Mouse (Mus musculus) E14TG2a.4 (cell line): ENCODE results near the gene Rasgrf2.

Source experiments
- CTCF ChIP-seq: conservative IDR thresholded peaks from 2 replicates; pipeline ENCODE4 v1.5.1; 2014; ENCODE audit warnings: low read length
- NANOG ChIP-seq: IDR thresholded peaks from 2 replicates; pipeline ENCODE4 v1.6.1; 2014; ENCODE audit warnings: borderline replicate concordance, low read length, mixed read lengths
- POU5F1 ChIP-seq: IDR thresholded peaks from 2 replicates; pipeline ENCODE4 v1.6.1; 2014; ENCODE audit warnings: low read length, borderline replicate concordance

DNA sequence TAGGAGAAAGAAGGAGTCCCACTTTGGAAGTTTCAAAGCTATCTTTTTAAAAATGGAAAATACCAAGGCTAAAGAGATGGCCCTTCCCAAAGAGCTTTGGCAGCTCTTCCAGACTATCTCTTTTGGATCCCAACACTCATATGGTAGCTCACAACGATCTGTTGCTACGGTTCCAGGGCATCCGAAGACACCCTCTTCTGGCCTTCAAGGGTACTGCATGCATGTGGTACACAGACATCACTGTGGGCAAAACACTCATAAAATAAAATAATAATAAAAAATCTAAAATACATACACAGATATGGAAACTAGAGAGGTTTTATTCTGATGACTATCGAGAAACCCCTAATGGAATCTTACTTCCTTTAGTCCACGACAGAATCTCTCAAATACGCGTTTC lies 272.6 kb downstream of the Rasgrf2 start:
- TF ChIP-seq CTCF (peak; percentile 78), POU5F1 (no peak), NANOG (no peak)
